Mouse (Mus musculus) right cerebral cortex, postnatal 14 days (tissue): Measurements from ENCODE around the gene Anapc5.

Experiments used
- DNase-seq: peaks from one replicate; pipeline ENCODE4 v3.0.0; 2022

Gene Anapc5

DNA sequence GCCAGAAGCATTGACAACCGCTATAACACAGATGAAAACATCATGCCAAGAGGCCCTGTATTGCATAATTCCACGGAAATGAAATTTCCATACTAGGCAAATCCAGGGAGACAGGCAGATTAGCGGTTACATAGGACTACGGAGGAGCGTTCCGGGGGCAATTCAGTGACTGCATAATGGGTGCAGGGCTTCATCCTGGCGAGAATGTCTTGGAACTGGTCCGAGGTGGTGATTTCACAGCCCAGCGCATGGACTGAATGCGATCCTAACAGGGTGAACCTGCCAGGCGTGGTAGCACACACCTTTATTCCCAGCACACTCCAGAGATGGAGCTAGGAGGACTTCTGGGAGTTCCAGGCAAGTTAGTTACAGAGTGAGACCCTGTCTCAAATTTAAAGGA, 53.9 kb downstream of the Anapc5 start:
- no peak for DNase-seq

DNA sequence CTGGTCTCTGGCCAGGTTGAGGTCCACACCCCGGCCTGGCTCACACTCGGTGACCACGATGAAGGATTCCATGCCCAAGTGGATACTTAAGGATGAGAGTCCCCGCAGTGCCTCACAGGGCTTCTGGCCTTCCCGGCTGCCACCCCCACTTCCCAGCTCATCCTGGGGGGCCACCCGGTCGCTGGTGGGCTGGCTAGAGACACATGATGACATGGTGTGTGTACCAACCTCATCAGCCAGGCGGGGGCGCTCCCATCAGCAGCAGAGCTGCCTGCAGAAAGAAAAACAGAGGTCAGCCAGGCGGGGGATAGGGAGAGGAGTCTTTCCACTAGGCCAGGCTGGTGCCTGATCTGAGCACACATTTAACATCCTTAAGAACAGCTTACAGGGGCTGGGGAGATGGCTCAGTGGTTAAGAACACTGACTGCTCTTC, 57.1 kb downstream of the Anapc5 start:
- peak; percentile 59 for DNase-seq

DNA sequence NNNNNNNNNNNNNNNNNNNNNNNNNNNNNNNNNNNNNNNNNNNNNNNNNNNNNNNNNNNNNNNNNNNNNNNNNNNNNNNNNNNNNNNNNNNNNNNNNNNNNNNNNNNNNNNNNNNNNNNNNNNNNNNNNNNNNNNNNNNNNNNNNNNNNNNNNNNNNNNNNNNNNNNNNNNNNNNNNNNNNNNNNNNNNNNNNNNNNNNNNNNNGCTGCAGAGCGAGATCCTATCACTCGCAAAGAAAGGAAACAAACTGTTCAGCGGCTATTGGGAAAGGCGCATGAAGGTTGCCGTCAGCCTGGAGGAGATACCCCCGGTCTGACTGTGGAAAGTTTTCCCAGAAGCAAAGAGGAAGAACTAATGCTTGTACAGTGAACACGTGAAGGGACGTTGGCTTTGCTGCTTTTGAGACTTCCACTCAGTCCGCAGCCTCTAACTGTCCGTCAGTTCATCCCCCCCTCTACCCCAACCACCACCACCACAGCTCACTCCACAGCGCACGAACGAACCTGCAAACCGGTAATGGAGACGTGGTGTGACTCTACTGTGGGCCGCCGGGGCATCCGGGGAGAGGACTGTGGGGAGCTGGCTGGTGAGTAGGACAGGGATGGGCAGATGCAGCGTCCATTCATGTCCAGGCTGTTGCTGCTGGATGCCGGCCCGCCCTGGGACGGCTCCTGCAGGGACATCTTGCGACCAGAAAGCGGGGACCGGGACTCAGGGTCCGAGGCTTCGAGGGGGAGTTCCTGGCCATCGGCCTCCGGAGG, 57.7 kb downstream of the Anapc5 start:
- no peak for DNase-seq

DNA sequence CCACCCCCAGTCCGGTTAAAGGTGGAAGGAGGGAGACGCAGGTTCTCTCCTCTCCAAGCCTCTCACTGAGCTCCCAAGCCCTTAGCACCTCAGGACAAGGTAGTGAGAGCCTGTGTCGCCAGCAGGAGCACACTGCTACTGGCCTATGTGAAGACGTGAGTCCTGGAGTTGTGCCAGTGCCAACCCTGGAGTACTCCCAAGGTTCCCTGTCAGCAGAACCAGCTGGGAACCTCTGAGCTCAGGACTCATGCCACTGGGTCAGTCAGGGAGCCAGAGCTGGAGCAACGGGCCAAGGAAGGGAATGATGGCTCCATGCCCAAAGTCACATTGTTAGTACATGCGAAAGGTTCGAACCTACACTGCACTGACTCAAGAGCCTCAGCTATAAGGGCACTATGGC, 64.5 kb downstream of the Anapc5 start:
- no peak for DNase-seq

DNA sequence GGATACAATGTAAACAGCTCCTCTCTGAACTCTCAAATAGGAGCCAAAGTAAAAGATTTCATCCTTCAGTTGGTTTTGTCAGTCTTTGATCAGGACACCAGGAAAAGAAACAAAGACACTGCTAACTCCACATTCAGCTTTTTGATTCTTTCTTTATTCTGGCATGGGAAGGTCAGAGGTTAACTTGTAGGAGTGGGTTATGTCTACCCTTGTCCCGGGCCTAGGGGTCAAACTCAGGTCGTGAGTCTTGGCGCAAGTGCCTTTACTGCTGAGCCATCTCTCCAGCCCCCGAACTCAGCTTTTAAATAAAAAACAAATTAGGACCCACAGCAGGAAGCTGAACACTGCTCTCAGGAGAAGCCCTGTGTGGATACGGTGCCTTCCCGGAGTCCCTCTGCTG, 65.0 kb downstream of the Anapc5 start:
- no peak for DNase-seq

DNA sequence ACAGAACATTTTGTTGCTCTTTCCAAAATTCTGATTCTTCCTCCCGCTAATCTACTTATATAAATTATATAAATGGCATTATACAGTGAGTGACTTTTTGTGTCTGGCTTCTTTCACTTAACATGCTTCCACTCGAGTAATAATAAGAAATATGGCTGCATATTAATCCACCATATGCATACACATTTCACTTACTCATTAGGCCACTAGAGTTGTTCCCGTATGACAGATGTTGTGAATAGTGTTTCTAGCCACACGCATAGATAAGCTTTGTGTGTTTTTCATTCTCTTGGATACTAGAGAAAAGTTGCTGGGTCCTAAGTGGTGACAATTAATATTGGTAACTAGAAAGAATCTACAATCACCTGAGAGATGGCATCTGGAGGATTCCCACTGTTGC, 65.5 kb downstream of the Anapc5 start:
- no peak for DNase-seq

DNA sequence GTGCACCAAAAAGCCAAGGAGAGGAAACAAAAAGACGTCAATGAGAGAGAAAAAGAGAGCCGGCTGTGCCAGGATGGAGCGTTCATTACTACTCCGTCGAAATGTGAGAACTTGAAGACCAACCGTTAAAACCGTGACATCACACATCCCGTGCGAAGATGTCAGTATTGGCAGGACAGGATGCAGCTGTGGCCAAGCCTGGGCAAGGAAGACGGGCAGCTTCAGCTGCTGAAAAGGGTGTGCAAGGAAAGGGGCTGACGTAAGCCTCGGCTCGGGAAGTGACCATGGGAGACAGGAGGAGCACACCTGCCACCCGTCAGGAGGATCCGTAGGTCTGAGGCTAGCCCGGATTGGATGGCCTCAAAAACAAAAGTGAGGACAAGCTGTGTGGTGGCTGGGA, 66.7 kb downstream of the Anapc5 start:
- DNase-seq = no peak

DNA sequence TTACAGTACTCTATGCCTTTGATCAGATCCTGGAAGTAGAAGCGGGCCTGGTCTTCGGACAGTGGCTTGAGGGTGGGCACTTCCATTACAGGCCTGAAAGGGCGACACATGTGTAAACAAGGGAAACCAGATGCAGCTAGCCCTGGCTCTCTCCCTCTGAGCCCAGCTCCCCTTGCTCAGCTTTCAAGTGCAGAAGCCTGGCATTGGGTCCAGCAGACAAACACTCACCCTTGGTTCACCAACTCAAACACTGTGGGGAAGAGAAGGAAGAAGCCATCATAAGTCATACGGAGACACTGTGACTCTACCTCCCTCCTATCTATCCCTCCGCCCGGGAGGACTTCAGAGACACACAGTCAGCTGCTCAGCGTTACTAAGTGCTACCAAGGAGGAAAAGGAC, 73.2 kb downstream of the Anapc5 start:
- DNase-seq = no peak

DNA sequence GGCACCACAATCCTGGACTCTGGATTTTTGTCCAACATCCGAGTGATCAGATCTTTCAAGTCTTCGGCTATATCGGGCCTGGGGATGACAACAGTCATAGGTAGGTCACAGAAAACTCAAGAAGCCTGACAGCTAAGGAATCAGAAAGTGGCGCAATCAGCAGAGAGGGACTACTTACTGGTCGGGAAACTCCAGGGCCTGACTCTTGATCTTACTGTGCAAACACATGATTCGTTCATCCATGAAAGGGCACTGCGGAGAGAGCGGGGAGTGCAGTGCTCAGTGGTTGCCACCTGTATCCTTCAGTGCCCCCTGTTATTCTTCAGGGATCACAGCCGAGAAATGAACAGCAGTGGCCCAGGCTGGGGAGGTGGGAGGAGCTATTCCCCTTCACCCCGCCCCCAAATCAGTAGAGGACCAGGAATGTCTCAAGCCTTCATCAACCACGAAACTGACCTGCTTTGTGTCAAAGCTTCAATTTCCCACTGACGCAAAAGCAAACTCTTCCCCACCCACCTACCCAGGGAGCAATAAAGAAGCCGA, 77.2 kb downstream of the Anapc5 start:
- DNase-seq = no peak
